Mouse (Mus musculus) embryo, embryonic 11.5 days (tissue): ENCODE data around the gene Sgms1.

Experiments
- DNase-seq: peaks from one replicate; pipeline ENCODE4 v3.0.0-alpha.2; 2012; ENCODE audit warnings: low read depth, low spot score

Sgms1 gene

DNA sequence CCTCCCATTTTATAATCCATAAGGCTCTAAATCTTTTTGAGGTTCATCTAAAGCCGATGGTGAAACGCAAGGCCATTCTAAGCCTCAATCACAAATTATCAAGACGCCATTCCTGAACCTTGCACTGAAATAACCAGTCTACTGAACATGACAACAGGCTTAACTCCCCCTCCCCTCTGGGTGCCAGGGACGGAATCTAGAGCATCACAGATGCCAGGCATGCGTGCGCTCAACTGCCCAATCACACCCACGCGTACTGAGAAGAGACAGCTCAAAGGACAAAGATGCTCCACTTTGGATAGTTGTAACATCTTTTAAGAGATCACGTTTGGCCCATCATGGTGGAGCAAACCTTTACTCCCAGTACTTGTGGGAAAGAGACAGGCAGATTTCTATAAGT, 146.3 kb downstream of the Sgms1 start:
- DNase-seq, result no peak

DNA sequence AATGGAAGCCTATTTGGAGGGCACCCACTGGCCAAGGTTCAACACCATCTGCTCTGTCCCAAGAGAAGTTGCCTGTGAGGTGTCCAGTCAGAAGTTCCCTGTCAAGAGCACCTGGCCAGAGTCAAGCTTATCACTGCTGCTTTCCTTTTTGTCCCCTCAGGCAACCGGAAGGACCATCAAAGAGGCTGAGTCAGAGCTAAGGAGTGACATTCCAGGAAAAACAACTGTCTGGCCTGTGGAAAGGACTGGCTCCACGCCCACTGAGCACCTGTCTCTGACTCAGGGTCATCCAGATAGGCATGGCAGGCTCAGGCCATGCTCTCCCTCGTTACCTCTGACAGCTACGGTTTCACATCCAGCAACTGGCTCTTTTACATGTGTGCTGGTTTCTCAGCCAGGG, 147.4 kb downstream of the Sgms1 start:
- no peak for DNase-seq

DNA sequence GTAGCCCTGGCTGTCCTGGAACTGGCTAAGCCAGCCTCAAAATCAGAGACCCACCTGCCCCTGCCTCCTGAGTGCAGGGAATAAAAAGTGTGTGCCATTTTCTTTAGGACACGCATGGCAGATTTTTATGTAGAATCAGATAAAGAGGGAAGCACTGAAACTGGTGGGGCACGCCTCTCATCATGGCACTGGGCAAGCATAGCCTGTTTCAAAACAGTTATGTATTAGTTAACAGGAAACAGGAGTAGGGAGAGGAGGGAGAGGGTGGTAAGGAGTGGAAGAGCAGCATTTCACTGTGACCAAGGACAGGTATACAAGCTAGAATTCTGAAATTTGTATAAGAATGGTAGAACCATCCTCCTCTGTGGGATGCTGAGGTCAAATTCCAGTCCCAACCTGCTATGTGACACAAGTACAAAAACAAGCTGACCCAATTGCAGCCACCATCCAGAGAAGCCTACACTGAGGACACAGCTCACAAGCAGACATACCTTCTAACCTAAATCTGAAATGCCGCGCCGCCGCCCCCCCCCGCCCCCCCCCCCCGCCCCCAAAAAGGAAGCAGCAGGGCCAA, 149.0 kb downstream of the Sgms1 start:
- DNase-seq, result no peak

DNA sequence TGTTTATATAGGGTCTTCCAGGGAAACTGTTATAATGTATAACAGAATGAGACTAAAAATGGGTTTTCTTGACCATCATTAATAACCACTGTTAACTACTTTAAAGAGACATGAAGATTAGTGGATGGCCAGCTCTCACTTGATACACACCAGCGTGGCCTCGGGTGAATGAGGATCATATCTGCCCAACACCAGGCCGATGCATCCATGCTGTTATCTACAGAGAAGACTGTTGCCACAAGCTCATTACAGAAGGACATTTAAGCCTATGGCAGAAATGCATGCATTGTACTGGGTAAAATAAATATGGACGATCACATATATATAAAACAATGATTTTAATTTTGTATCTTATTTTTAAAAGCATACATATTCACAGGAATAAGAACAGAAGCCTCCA, 149.6 kb downstream of the Sgms1 start:
- DNase-seq, result no peak

DNA sequence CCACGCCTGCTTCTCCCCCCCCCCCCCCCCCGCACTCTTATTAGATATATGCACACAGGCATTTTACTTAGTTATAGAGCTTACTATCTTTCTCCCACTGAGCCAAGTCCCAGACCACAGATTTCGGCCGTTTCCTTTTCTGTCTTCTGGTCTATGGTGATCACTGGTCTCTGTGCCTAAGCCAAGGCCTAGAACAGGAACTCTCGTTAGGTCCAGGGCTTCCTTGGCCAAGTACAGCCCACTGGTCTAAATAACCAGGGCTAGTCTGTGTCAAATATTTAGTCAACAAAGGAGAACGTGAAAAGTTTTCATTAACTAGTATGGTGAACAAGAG, 150.1 kb downstream of the Sgms1 start:
- DNase-seq, result no peak

DNA sequence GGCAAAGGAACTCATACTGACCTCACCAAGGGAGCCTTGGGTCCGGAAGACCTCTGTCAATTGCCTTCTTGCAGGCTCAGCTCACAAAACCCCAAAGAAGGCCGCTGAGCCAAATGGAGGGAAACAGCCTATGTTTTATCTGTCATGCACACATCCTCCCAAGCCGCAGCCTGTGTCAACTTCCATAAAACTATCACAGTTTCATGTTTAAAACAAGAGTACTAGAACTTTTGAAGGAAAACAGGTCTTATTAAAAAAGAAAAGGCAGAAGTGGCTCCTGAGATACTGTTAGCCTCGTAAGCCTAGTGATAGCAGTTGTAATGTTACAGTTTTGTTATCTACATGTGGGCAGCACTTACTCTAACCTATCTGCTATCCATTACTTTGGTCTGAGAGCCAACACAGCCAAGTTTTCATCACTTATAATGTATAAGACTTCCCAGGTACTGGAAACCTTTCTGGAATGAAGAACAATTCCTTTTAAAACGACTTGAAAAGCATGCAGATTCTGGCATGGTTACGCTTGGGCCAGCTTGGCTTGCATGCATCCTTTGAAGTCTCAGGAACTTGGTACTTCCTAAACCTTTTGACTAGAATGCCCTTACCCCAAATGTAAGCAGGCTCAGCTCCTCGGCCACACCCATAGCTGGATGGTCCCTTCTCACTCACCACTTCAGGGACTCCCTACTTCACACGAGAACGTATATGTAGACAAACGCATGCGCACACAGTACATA, 150.6 kb downstream of the Sgms1 start:
- DNase-seq, result no peak

DNA sequence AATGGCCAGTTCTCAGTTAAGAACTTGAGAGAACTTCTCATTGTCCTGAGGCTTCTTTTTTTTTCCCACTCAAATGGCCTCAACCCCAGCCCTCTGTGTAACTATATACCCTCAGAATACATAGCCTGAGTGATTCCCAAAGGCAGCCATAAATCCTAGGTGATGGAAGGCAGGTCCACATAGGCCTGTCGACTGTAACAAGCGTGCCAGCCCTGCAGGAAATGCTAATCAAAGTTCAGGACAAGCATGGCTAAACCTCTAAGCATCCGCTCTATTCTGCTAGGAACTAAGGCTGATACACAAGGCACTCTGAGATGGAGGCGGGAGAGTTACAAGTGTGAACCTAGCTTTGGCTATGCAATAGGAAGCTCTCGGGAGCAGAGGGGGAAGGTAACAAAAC, 151.8 kb downstream of the Sgms1 start:
- no peak for DNase-seq

DNA sequence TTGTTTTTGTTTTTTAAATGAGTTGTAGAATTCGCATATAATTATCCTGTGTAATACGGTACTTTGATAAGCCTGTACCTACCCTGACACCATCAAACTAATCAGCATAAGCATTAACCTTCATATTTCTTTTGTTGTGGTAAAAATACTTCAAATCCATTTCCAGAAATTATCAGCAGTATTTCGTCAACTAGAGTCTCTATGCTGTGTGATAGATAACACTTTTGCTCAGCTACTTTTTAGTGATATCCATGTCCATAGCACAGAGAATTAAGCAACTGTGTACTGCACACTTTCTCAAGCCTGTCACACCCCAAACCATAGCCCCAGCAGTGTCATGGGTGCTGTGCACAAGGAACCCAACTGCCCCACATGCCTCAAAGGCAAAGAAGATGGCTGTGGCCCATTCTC, 152.3 kb downstream of the Sgms1 start:
- no peak for DNase-seq

DNA sequence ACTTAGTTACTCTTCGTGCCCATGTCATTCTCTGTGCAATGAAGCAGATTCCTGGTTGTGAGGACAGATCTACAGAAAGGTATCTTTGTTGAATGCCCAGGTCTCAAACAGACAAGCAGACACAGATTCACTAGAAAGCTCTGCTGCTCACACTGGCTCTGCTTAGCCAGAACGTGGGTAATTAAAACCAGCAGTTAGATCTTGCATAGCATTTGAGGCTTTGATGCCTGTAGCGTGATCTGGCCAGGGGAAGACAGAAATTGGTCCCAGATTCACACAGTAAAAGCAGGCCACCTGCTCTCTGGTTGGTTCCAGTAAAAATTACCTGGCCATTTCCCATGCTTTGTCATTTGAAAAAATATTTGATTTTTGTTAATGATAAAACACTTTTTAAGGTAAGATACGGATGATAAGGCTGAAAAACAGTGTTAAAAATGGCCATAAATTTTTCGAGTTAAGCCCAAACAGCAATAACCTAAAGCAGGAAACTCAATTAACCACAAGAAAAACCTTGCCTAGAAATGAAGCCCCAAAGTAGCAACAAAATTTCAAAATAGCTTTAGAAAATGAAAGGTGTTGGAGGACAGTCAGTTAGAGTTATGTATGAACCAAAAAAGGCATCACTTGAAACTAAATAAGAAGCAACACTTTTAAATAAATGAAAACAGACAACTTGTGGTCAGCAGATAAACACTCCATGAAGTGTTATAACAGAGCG, 154.6 kb downstream of the Sgms1 start:
- DNase-seq, result no peak

DNA sequence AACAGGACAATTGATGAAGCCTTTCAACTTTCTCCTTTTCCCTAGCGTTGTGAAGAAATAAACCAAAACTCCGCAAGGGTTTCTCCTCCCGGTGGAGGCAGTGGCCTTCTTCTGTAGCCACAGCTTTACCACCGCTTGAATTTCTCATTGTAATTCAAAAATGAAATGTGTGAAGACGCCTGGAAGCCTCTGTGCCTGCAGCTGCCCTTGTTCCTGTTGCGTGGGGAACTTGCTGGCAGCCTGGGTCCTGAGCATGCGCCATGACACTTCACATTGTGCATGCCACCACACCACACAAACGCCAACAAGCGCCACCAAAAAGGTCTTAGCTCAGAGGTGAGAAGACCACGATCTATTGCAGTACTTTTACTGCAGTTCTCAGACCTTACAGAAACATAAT, 158.2 kb downstream of the Sgms1 start:
- no peak for DNase-seq

DNA sequence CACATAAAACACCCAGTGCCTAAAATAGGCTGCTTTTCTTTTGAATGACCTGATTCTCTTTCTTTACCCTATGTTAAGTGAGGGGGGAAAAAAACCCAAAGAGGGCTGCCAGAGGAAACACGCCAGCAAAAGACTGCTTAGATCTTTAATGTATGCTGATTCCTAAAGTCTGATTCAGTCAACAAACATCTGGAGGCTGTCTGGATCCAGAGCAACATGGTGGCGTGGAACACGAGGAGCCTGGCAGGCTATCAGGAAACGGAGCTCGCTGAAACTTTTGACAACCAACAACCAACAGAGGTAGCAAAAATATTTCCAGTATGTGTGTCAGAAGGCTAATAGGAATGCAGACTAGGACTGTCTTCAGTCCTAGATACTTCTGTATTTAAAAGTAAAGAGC, 158.7 kb downstream of the Sgms1 start:
- DNase-seq, result no peak

DNA sequence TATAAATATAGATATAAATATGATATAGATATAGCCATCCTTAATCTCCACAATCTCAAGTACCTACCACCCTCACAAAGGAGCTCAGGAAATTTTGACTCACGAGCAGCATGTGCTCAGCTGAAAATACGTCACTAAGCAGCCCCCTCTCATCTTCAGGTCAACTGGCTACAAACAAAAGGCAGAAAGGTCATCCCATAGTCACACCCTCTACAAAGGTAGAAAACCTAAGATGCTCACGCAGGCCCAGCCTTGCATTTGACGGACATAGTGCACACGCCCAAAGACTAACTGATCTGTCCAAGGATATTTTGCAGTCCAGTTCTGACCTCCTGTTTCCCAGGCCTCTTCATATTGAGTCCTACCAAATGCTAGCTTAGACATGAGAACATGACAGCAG, 159.2 kb downstream of the Sgms1 start:
- DNase-seq, result no peak

DNA sequence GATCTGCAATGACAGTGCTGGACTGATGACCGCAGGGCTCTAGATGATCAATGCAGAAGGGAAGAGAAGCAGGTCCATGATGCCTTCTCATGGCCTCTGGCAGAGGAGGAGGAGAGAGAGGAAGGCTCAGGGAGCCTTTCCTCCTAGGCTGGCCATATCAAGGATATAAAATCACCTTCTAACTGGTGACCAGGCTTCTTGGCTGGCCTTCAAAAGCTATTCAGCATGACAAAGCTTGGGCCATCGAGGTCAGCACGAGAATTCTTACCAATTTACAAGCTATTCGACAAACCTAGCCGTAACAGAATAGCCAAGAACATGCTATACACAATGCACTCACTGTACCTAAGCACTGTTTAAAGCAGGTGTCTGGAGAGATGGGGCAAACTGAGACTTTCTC, 159.7 kb downstream of the Sgms1 start:
- DNase-seq, result no peak

DNA sequence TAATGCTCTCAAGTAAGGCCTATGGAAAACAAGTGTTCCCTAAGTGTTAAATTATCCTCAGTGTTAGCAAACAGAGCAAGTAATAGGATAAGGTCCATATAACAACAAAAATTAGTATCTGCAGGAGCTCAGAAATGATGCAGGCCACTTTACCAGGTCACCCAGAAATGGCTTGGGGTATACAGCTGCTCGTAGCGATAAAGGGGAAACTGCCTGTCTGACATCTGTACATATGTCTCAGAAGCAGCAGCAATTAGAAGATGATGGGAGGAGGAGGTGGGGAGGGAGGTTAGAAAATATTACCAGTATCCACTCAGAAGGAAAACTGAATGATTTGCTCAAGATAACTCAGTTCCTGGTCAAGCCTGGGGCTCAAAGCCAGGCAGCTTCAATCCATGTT, 162.3 kb downstream of the Sgms1 start:
- DNase-seq, result no peak

DNA sequence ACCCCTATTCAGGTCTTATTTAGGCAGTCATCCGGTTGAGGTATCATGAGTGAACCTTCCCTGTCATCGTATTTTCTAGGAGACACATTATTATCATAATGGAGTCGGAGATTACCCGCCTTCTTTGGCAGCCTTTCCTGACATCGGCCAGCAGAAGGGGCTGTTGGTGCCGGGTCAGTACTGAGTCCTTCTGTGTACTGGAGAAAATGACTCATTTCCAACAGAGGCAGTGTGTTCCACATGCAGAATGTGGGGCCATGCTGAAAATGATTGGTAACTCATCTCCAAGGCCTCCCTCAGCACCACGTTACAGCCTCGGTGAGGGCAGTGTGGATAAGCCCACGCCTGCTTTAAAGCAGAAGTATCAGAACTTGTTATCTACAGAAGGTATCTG, 164.4 kb downstream of the Sgms1 start:
- no peak for DNase-seq

DNA sequence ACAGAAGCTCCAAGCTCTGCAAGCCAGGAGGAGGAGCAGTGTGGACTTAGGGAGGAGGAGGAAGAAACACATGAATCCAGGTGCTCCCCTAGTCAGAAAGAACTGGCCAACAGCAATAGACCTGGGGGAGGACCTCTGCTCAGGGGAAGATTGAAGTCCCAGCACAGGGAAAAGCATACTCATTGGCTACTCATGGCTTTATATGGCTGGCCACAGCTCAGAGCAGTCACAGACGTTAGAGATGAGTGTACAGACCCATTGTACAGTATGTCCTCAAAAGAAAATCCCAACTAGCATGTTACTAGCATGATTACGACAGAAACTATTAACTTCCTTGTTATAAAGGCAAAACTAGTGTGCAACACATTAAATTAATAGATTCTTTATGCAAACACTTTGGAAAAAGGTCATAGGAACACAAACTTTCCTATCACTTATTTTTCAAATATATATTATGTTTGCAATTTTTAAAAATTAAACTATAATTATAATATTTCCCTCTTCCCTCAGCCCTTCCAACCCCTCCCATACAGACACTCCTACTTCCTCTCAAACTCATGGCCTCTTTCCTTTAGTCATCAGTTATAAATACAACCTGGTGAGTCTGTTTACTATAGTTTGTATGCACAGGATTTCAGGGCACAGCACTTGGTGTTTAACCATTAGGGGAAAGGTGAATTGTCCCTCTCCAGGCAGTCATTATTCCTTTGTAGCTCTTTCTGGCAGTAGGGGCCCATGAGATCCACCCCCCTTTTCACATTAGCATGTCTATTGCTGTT, 165.0 kb downstream of the Sgms1 start:
- DNase-seq, result no peak

DNA sequence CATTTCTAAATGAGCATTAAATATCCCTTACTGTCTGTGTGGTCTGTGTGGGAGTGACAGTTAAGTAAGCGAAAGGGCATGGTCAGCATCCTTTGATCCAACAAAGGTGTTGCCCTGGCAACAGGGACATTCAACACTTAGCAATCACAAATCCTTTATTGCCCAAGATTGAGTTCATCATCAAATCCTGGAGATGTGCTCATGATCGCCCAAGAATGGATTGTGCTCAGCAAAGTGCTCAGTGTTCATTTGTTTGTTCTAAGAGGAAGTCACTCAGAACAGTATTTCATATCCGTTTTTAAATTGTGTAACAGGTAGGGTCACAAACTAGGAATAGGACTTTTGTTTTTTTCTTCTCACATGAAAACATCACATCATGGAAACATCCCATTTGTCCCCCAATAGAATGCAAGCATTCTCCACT, 165.8 kb downstream of the Sgms1 start:
- no peak for DNase-seq

DNA sequence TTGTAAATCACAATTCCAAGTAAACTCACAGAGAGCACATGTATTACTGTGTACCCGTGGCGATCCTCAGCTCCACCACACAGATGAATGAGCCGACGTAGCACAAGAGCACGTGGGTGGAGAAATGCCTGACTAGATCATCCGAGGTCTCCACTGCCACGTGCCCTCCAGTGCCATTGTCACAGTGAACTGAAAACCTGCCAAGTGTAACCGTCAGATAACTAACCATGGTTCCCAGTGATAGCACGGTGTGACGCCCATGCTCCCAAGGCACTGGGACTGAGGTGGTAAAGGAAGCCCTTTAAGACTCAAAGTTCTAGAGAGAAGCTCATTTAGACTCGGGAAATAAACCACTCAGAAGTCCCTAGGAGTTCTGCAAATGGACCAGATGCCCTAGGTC, 167.4 kb downstream of the Sgms1 start:
- DNase-seq, result no peak

DNA sequence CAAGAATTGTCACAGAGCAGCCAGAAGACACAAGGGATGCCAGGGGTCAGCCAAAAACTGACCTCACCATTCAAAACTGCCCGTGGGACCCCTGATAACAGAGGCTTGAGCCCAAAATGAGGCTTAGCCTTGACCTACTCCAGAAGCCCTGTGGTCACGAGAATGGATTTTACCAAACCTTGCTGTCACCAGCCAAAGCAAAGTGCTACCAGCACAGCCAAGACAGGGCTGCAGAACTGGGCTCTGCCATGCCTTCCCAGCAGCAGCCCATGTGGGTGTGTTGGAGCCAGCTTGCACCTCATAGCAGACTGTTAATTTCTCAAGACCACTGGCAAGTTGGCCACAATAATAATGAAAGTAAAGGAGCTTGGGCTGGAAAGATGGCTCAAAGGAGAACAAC, 168.5 kb downstream of the Sgms1 start:
- DNase-seq, result no peak

DNA sequence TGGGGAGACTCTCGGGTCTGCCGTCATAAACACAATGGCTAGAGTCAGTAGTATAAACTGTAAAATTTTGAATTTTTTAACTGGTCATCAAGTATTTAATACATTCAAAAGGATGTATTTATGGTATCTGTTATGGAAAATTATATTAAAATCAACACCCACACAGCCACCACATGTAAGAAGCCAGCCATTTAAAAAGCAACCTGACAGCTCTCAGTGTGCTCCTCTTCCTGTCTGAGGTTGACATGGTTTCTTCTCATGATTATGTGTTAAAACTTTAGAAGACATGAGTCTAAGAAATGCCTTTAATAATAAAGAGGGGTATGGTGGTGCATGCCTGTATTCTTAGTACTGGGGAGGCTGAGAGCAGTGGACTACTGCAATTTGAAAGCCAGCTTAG, 172.8 kb downstream of the Sgms1 start:
- DNase-seq, result no peak

DNA sequence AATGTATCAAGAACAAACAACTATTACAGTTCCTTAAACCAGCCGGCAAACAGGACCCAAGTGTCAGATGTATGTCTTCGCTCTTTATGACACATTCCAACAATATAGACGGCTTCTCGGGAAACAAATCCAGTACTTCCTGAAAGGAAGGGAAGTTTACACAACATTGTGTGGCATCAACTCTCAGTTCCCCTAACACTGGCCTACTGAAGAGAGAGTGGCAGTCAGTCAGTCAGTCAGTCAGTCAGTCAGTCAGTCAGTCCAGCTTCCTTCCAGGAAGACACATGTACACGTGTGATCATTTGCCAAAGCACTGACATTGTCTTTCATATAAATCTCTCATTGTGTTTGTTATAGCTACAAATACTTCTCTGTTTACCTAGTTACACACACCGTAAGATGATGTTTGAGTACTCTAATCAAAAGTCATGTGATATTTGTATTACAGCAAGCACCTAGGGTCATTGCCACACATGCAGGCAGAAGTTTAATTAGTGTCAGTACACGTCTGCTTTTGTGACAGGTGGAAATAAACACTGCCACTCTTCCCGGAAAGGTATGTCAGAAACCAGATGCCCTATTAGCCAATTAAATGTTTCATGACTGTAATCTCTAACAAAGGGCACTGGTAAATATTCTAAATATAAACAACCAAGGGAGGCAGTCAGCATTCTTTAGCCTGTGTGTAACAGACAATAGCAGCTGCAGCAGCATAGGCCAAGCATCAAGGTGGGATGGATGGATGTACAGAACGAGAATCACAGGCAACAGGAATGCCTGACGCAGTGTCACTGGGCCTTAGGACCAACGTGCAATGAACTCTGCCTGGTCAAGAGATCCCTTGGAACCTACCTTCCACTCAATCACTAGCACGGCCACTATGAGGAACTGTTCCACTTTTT, 174.4 kb downstream of the Sgms1 start:
- no peak for DNase-seq
